Mouse (Mus musculus) T-cell, adult 2 months (primary cell): ENCODE measurements around the gene Gm4907.
"Not testable (repeated sequence)": the region's sequence is repeated elsewhere in the genome, so short reads cannot be mapped to it uniquely, and the experiment has no call there.

Source experiments
- DNase-seq: peaks from one replicate; pipeline ENCODE4 v3.0.0; 2022; ENCODE audit warnings: low spot score

The Gm4907 gene

GRCm38 (mm10) chrX:23882253-23882652 lies at the start of gene Gm4907:
Gene Gm4907 (plus strand): TSS chrX:23882553.
- not testable (repeated sequence) for DNase-seq

- DNase-seq: not testable (repeated sequence)
These were observed 48.6 kb upstream of the Gm4907 start for GRCm38 (mm10) chrX:23833784-23834183.

- no peak for DNase-seq
These were observed 41.4 kb upstream of the Gm4907 start for GRCm38 (mm10) chrX:23840921-23841320.

- DNase-seq: no peak
These were observed 71.8 kb downstream of the Gm4907 start for GRCm38 (mm10) chrX:23954161-23954560.
